Mouse (Mus musculus) induced T-regulatory cell, adult 2 months (primary cell): ENCODE measurements around the gene Ift122.

Source experiments
- DNase-seq: peaks from one replicate; pipeline ENCODE4 v3.0.0-alpha.2; 2012; ENCODE audit warnings: low read depth

The Ift122 gene

DNA sequence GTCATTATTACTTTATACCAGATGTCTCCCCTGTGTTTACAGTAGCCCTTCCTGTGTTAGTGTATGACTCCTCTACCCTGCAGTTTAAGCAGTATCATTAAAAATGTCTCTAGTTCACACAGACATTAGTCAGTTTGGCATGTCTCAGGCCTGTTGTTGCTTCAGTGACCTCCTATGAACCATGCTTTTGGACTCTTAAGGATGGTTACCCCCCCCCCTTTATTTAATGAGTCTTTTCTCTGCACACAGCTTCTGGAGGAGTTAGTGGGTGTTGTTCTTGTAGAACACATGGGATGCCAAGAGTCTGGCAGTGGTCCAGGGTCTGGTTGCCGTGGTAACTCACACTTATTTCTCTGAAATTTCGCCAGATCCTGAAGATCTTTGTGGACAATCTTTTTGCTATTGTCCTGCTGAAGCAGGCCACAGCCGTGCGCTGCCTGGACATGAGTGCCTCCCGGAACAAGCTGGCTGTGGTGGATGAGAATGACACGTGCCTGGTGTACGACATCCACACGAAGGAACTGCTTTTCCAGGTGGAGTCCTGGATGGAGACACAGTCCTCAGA lies 38.3 kb downstream of the Ift122 start:
- no peak for DNase-seq

DNA sequence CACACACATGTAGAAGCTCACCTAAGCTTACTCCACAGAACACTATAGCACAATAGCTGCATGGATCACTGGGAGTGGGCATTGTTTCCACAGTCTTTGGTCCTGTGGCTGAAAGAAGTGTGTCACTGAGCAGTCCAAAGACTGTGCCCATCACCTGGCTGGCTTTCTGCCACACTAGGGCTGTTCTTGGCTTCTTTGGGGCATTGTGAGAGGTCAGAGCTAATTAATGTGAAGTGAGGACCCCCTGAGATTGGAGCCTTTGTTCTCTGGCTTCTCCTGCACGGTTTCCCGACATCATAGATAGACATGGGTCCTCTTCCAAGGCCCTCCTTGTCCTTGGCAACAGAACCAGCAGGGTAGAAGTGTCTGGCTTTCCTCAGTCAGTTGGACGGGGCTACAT lies 39.1 kb downstream of the Ift122 start:
- DNase-seq: no peak

DNA sequence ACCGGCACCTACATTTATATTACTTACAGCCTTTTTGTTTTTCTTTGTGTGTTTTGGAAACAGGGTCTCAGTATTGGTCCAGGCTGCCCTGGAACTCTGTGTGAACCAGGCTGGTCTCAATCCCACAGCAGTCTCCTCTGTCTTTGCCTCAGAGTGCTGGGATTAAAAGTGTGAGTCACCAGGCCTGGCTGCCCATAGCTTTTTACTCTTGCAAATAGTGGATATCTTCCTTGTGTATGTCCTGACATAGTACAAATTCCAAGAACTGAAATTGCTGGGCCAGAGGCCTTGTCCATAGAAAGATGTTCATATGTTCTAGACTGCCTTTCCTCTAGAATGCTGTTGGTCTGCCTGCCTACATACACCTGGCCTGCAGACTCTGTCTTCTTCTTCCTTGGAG lies 43.1 kb downstream of the Ift122 start:
- no peak for DNase-seq

DNA sequence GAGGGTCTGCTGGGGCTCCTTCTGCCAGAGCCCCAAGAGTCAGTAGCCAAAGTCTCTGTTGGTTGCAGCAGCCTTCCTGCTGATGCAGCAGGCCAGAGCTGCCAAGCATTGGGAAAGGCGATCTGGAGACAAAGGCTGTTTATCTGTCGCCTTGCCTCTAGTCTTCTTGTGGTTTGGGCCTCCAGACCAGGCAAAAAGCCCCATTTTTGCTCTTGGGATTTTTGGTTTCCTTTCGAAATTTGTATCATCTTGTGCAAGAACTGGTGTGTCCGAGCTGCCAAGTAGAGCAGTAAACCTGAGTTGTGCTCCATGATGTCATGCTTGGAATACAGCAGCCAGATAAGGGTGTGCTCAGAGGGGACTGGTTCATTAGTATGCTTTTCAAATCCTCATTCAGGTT lies 43.8 kb downstream of the Ift122 start:
- DNase-seq: no peak

DNA sequence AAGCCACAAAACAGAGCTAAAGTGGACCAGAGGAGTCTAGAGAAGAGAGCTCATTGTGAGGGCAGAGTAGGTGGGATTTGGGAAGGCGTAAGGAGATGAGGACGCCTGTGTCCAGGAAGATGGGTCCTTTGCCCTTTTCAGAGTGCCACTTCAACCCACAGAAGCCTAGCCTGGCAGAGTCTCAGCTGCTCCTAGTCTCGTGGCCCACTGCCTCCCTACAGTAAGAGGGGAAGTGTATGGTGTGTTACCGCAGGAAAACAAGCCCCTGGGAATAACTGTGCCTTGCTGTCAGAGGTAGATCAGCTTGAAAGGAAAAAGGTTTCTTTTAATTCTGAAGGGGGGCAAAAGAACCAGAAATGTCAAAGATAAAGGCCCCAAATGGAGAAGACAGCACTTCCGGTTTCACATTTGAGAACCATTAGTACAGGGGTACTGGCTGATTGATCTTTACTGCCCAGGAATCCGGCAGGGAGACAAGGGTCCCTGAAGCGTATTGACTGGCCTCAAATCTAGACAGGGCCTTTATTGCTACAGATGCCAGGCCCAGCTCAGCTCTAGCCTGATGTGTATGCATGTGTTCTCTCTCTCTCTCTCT lies 44.8 kb downstream of the Ift122 start:
- no peak for DNase-seq

GRCm38 (mm10) chr6:115901062-115901461 lies 47.8 kb downstream of the Ift122 start:
- peak; percentile 51 for DNase-seq

GRCm38 (mm10) chr6:115901489-115901931 lies 48.2 kb downstream of the Ift122 start:
- no peak for DNase-seq

GRCm38 (mm10) chr6:115902545-115902944 lies 49.3 kb downstream of the Ift122 start:
- no peak for DNase-seq

GRCm38 (mm10) chr6:115905568-115905967 lies 52.3 kb downstream of the Ift122 start:
- DNase-seq: no peak

GRCm38 (mm10) chr6:115906455-115906854 lies 53.2 kb downstream of the Ift122 start:
- DNase-seq: no peak

DNA sequence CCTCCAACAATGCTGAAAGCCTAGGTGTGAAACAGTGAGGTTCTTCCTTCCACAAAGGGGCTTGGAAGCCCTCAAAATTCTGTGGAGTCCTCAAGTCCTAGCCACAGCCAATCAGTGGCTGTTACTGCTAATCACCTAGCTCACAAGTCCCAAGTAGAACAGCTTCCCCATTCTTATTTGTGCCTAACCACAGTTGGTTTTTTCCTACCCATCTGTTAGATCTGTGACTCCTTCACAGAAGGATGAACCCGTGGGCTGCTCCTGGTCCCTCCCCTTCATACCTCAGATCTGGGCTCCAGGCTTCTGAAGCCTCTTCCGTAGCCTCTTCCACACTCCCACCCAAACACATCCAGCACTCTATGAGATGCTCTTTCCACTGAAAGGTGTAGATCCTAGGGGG lies 53.6 kb downstream of the Ift122 start:
- no peak for DNase-seq

DNA sequence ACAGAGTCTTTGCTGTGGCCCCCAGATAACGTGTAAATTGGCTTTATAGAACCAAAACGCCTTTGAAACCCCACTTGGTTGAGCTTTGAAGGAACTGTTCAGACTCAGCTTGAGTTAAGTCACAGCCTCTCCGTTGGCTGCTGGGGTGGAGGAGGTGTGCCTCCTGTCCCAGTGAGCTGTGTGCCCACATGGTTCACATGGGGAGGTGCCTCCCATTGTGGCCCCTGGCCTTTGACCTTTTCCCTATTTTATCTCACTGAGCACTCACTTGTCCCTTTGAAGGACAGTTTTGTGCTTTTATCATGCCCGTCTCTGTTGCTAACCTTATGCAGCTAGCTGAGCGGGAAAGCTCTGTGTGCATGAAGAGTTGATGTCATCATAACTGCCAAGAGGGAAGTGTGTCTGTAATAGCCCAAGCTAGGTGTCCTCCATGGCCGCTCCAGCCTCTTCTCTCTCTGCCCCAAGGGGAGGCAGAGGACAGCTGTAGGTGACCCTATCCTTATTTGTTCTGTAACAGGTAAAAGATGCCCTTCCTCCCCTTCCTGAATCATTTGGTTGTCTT lies 55.2 kb downstream of the Ift122 start:
- no peak for DNase-seq

DNA sequence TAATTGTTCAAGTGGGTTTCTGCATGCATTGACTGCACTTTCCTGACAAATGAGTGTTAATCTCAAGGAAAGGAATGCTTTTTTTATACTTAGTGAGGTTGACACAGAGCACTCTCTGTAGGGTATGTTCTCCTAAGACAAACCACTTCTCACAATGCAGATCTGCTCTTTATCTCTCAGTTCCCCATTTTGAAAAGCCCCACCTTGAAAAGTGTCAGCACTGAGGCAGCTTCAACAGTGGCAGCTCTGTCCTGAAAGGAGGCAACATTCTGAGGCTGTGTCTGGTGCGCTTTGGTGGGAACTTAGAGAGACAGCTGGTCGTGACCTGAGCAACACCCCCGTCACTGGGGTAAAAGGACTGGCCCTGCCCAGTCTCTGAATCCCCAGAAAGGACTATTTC lies 55.8 kb downstream of the Ift122 start:
- no peak for DNase-seq

DNA sequence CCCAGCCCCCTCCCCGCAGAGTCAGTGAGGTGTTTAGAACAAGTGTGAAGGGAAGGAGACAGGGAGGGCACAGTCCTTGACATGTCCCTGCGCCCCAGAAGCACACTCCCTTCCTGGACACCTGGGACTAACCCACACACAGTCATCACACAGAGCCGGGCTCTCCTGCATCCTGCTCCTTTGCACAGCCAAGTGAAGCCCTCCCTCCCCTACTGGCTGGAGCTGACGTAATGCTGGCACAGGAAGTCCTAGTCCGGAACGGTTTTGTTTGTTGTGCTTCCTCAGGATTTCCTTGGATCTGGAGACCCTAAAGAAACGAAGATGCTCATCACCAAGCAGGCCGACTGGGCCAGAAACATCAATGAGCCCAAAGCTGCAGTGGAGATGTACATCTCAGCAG lies 56.7 kb downstream of the Ift122 start:
- DNase-seq: no peak

DNA sequence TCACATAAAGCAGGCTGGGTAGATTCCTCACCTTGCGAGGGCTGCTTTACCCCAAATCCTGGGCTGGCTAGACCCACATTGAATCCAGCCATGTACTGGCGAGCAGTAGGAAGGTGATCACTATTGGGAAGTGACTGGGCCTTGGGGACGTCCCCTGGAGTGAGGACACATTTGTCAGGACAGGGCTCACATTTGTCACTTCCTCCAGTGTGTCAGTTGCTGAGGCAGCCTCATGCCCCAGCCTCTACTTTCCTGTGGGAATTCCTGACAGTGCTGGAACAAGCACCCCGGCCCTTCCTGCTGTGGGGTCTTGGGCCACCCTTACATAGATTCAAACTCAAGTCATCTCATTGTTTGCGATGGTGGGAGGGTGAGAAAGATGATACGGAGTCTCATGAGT lies 58.5 kb downstream of the Ift122 start:
- DNase-seq: no peak

- no peak for DNase-seq
These were observed 60.2 kb downstream of the Ift122 start for GRCm38 (mm10) chr6:115913482-115913881.

DNA sequence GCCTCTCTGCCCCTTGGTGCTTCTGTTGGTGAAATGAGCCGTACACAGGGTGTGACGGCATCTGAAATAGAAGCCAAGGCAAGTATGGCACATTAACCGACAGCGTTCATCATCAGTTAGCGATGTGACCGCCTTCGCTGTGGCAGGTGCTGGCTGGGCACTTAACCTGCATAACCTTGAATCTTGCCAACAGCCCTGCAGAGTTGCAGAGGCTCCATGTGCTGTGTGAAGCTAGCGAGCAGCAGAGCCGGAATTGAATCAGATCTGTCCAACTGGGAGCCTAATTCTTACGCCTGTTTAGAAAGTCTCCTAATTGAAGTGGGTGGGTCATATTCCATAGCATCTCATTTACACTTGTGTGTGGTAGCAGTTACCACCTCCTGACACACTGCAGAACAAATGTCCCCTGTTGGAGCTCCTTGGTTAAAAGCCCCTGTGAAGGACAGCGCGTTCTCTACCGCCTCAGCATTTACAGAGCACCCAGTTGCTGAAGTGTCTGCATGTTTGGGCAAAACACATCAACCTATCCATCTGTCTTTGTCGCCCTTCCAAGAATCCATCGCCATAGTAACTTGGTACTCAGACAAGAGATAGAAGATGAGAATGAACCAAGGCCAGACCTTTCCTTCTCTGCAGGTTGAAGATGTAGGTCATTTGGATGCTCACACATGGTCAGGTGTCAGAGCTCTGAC lies 61.4 kb downstream of the Ift122 start:
- DNase-seq: no peak

DNA sequence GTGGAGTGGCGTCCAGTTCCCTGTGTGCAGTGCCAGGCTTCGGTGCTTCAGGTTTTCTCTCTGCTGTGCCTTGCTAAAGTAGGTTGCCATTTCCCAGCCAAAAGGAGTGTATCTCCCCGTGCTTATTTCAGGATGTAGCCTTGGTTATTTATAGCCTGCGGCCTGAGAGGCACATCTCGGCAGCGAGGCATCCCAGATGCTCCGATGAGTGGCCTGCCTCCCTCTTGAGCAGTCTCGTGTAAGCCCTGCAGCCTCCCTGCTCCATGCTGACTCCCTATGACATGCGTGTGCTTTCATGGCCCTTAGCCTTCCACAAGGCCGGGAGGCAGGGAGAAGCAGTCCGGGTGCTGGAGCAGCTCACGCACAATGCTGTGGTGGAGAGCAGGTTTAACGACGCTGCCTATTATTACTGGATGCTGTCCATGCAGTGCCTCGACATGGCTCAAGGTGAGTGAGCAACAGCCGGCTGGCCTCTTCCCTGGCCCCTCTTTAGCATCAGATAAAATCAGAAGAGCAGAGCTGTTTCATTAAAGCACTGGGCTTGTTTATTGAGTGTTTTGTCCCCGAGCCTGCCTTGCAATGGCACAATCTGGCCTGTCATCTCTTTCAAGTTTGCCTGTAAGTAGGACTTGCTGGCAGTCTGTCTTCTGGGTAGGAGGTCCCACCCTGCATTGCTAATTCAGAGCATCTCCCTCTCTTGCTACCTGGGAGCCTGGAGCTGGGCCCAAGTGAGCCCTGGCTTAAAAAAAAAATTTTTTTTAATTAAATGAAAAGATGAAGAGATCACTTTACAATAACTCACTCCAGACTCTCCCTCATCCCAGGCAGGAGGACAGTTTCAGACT lies 62.6 kb downstream of the Ift122 start:
- DNase-seq: no peak

- DNase-seq: no peak
These were observed 63.3 kb downstream of the Ift122 start for GRCm38 (mm10) chr6:115916611-115917010.

- no peak for DNase-seq
These were observed 65.3 kb downstream of the Ift122 start for GRCm38 (mm10) chr6:115918615-115919014.

DNA sequence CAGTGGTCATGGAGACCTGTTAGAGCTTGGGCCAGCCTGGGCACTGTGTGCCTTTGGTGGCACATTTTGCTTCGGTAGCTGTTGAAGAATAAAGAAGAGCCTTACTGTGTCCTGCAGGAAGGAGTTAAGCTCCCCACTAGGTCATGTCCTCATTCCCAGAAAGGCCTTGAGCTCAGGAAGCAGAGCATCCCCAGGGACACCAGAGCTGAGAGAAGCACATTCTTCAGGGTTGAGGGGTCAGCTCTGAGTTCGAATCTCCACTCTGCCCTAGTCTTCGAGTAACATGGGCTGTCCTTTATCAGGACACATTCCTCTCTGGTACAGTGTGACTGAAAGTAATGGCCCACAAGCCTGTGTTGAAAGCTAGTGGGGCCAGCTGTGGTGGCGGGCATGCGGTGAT lies 66.6 kb downstream of the Ift122 start:
- DNase-seq: no peak

- DNase-seq: no peak
These were observed 71.6 kb downstream of the Ift122 start for GRCm38 (mm10) chr6:115924829-115925228.
